Mouse (Mus musculus): Measurements from ENCODE around the gene Gm4846.
"Not testable (repeated sequence)": the region's sequence is repeated elsewhere in the genome, so short reads cannot be mapped to it uniquely, and the experiment has no call there.

The Gm4846 gene

GRCm38 (mm10) chr1:166497488-166497887 is at the start of gene Gm4846:
Gene Gm4846, minus strand, starts transcription at chr1:166497588.
- DNase-seq (ENCODE audit: low spot score): not testable (repeated sequence)

- DNase-seq (ENCODE audit: low spot score): not testable (repeated sequence)
Observed at GRCm38 (mm10) chr1:166531521-166531920, 34.1 kb upstream of the Gm4846 start.

GRCm38 (mm10) chr1:166524709-166525108 is 27.3 kb upstream of the Gm4846 start:
- DNase-seq (ENCODE audit: low spot score): not testable (repeated sequence)

- not testable (repeated sequence) for DNase-seq (ENCODE audit: low spot score)
Observed at GRCm38 (mm10) chr1:166519626-166520025, 22.2 kb upstream of the Gm4846 start.

- DNase-seq (ENCODE audit: low spot score): no peak
Observed at GRCm38 (mm10) chr1:166516556-166516955, 19.2 kb upstream of the Gm4846 start.

- DNase-seq (ENCODE audit: low spot score): not testable (repeated sequence)
Observed at GRCm38 (mm10) chr1:166504206-166504605, 6.8 kb upstream of the Gm4846 start.

- no peak for DNase-seq (ENCODE audit: low spot score)
Observed at GRCm38 (mm10) chr1:166479503-166479902, 17.9 kb downstream of the Gm4846 start.

GRCm38 (mm10) chr1:166467172-166467571 is 30.2 kb downstream of the Gm4846 start:
- no peak for DNase-seq (ENCODE audit: low spot score)

- no peak for DNase-seq (ENCODE audit: low spot score)
Observed at GRCm38 (mm10) chr1:166462544-166462943, 34.8 kb downstream of the Gm4846 start.

GRCm38 (mm10) chr1:166441992-166442391 is 55.4 kb downstream of the Gm4846 start:
- DNase-seq (ENCODE audit: low spot score): no peak

- no peak for DNase-seq (ENCODE audit: low spot score)
Observed at GRCm38 (mm10) chr1:166439426-166439825, 58.0 kb downstream of the Gm4846 start.

Measured in embryo, embryonic 10 days (tissue).